Mouse (Mus musculus) MEL (cell line): Measurements from ENCODE around the gene Rnf121.

Experiments
- CHD2 ChIP-seq: IDR thresholded peaks from 2 replicates; pipeline ENCODE4 v1.6.1; 2011; ENCODE audit warnings: low read length, improper control_type of control experiment
- CTCF ChIP-seq, 3 experiments: IDR thresholded peaks in 2 of 3; conservative IDR thresholded peaks in 1 of 3; 2 replicates each; pipeline ENCODE4 v1.5.1; 2011 to 2012; ENCODE audit warnings: low read length in 3 of 3, low read depth in 2 of 3, mild to moderate bottlenecking in 2 of 3, improper control_type of control experiment in 1 of 3, inconsistent platforms in 1 of 3, mixed read lengths in 1 of 3, moderate library complexity in 1 of 3; ENCODE audit not compliant: control insufficient read depth in 1 of 3, insufficient read depth in 1 of 3, poor library complexity in 1 of 3, severe bottlenecking in 1 of 3
- E2F4 ChIP-seq: IDR thresholded peaks from 2 replicates; pipeline ENCODE4 v1.6.1; 2011; ENCODE audit warnings: low read depth, low read length, improper control_type of control experiment, borderline replicate concordance
- KAT2A ChIP-seq: conservative IDR thresholded peaks from 2 replicates; pipeline ENCODE4 v1.6.1; 2012; ENCODE audit warnings: low read depth, low read length, improper control_type of control experiment, inconsistent platforms
- MYC ChIP-seq: IDR thresholded peaks from 2 replicates; pipeline ENCODE4 v1.6.1; 2011; ENCODE audit warnings: low read depth, mild to moderate bottlenecking, low read length, improper control_type of control experiment, moderate library complexity
- POLR2A ChIP-seq, 2 experiments: IDR thresholded peaks; 2 replicates each; pipeline ENCODE4 v1.6.1; 2011 to 2012; ENCODE audit warnings: low read length in 2 of 2, mild to moderate bottlenecking in 2 of 2, control low read depth in 1 of 2, improper control_type of control experiment in 1 of 2, low read depth in 1 of 2, moderate library complexity in 1 of 2; ENCODE audit not compliant: control insufficient read depth in 1 of 2, insufficient read depth in 1 of 2, poor library complexity in 1 of 2
- POLR2AphosphoS2 ChIP-seq: IDR thresholded peaks from 2 replicates; pipeline ENCODE4 v1.6.1; 2011; ENCODE audit warnings: low read length, improper control_type of control experiment
- TAL1 ChIP-seq: IDR thresholded peaks from 2 replicates; pipeline ENCODE4 v1.6.1; 2012; ENCODE audit warnings: mild to moderate bottlenecking, inconsistent platforms, low read length, moderate library complexity, mixed read lengths
- UBTF ChIP-seq: IDR thresholded peaks from 2 replicates; pipeline ENCODE4 v1.6.1; 2012; ENCODE audit warnings: low read depth, mild to moderate bottlenecking, inconsistent platforms, low read length, improper control_type of control experiment, moderate library complexity, borderline replicate concordance; ENCODE audit not compliant: insufficient read depth
- ZKSCAN1 ChIP-seq: IDR thresholded peaks from 2 replicates; pipeline ENCODE4 v1.6.1; 2012; ENCODE audit warnings: low read depth, mild to moderate bottlenecking, inconsistent platforms, low read length, improper control_type of control experiment, moderate library complexity

- TF ChIP-seq ZKSCAN1 (no peak), TAL1 (no peak), CTCF (IDR thresholded peaks at IDR 0.05 in 2 of 3, conservative IDR thresholded peaks at IDR 0.05 in 1 of 3; ENCODE audit: control insufficient read depth in 1 of 3, insufficient read depth in 1 of 3, low read depth in 2 of 3, low read length in 3 of 3, poor library complexity in 1 of 3, severe bottlenecking in 1 of 3) (no peak), POLR2A (IDR thresholded peaks at IDR 0.05; ENCODE audit: control insufficient read depth in 1 of 2, insufficient read depth in 1 of 2, low read depth in 1 of 2, low read length in 2 of 2, poor library complexity in 1 of 2) (no peak), MYC (no peak), CHD2 (no peak), E2F4 (no peak), UBTF (no peak), KAT2A (no peak), POLR2AphosphoS2 (no peak)
These were observed 39.8 kb downstream of the Rnf121 start for GRCm38 (mm10) chr7:102025187-102026119.
